17 mouse cellular contexts compared by ENCODE assay signal in genomic region chr4:138491088-138491487, GRCm38 (mm10).
"Had no signal": no experiment of that assay in that cellular context is flagged by ENCODE, and none has a peak within 500 bp of the region (broad histone marks: within the 10 kb centered on the region; RNA-seq: fewer than 3 reads in every experiment).

No protein-coding gene starts in this region.

- H3K9me3 ChIP-seq: limb, embryonic 15.5 days; liver, embryonic 12.5 days; neural tube, embryonic 13.5 days; stomach, embryonic 15.5 days had no signal

- H3K27ac ChIP-seq: kidney, postnatal 0 days; limb, embryonic 15.5 days; liver, embryonic 12.5 days; neural tube, embryonic 13.5 days; stomach, embryonic 15.5 days had no signal

- DNase-seq: kidney, adult 11 months; kidney, adult 9 months; kidney, postnatal 36 days; layer of hippocampus, postnatal 36 days; lung, embryonic 14.5 days; lung, postnatal 10 days; lung, postnatal 4 days; right cerebral cortex, postnatal 14 days; thymus, adult 2 months; thymus, postnatal 25 days had no signal

- H3K27me3 ChIP-seq: neural tube, embryonic 13.5 days; stomach, embryonic 15.5 days had no signal

- ATAC-seq: liver, embryonic 12.5 days; midbrain, embryonic 16.5 days had no signal

- H3K36me3 ChIP-seq: limb, embryonic 15.5 days; liver, embryonic 12.5 days; neural tube, embryonic 13.5 days; stomach, embryonic 15.5 days had no signal

- H3K4me3 ChIP-seq: limb, embryonic 15.5 days; liver, embryonic 12.5 days; neural tube, embryonic 13.5 days; stomach, embryonic 15.5 days had no signal

- H3K4me2 ChIP-seq: limb, embryonic 15.5 days; liver, embryonic 12.5 days; lung, embryonic 14.5 days; midbrain, embryonic 11.5 days; neural tube, embryonic 13.5 days; stomach, embryonic 15.5 days had no signal

- H3K9ac ChIP-seq: limb, embryonic 15.5 days; liver, embryonic 12.5 days; lung, embryonic 14.5 days; neural tube, embryonic 13.5 days; stomach, embryonic 15.5 days had no signal

- H3K4me1 ChIP-seq: liver, embryonic 12.5 days had no signal
